Mouse (Mus musculus) ES-E14 (cell line): Measurements from ENCODE around the gene Nos1ap. TPM values are rescaled to one million over a fixed set of nuclear protein-coding genes. Genes with fewer than 3 reads are reported as not detected.

Experiments
- DNase-seq: peaks from one replicate; pipeline ENCODE4 v3.0.0-alpha.2; 2013; ENCODE audit warnings: low read depth, low spot score
- H3K27ac ChIP-seq: 2 replicates; pipeline ENCODE4 v1.5.1; 2012; ENCODE audit warnings: low read depth, mild to moderate bottlenecking, low read length, moderate library complexity, mixed read lengths; ENCODE audit not compliant: poor library complexity, insufficient read depth, severe bottlenecking
- H3K36me3 ChIP-seq: 2 replicates; pipeline ENCODE4 v1.6.1; 2012; ENCODE audit warnings: mild to moderate bottlenecking, low read length, moderate library complexity, mixed read lengths; ENCODE audit not compliant: control insufficient read depth, poor library complexity, insufficient read depth, severe bottlenecking
- H3K4me1 ChIP-seq, 2 experiments: fragments of 150-350 bp in 1 of 2; sonication (generic) in 1 of 2; 2 replicates each; pipeline ENCODE4 v1.6.1; 2012; ENCODE audit warnings: low read length in 2 of 2, mild to moderate bottlenecking in 1 of 2, mixed read lengths in 1 of 2; ENCODE audit not compliant: control insufficient read depth in 2 of 2, insufficient read depth in 2 of 2, poor library complexity in 1 of 2
- H3K4me3 ChIP-seq, 2 experiments: fragments of 150-350 bp in 1 of 2; sonication (generic) in 1 of 2; 2 replicates each; pipeline ENCODE4 v1.5.1; 2012; ENCODE audit warnings: low read length in 2 of 2, low read depth in 1 of 2, mild to moderate bottlenecking in 1 of 2, mixed read lengths in 1 of 2; ENCODE audit not compliant: insufficient read depth in 1 of 2, poor library complexity in 1 of 2, severe bottlenecking in 1 of 2
- H3K9ac ChIP-seq: 2 replicates; pipeline ENCODE4 v1.6.1; 2012; ENCODE audit warnings: low read depth, mild to moderate bottlenecking, low read length, mixed read lengths; ENCODE audit not compliant: poor library complexity, insufficient read depth, severe bottlenecking
- H3K9me3 ChIP-seq: fragments of 150-350 bp; sonication (generic); 2 replicates; pipeline ENCODE4 v1.6.1; 2012; ENCODE audit warnings: low read depth, mild to moderate bottlenecking, low read length; ENCODE audit not compliant: control insufficient read depth, insufficient read depth
- CHD2 ChIP-seq: IDR thresholded peaks from 2 replicates; pipeline ENCODE4 v1.6.1; 2014; ENCODE audit warnings: mild to moderate bottlenecking, low read depth, low read length, inconsistent platforms
- HCFC1 ChIP-seq: IDR thresholded peaks from 2 replicates; pipeline ENCODE4 v1.6.1; 2012; ENCODE audit warnings: low read length, inconsistent platforms, borderline replicate concordance; ENCODE audit not compliant: insufficient read depth
- MAFK ChIP-seq: IDR thresholded peaks from 2 replicates; pipeline ENCODE4 v1.6.1; 2014; ENCODE audit warnings: mild to moderate bottlenecking, low read depth, low read length, inconsistent platforms; ENCODE audit not compliant: insufficient read depth
- ZC3H11A ChIP-seq: IDR thresholded peaks from 2 replicates; pipeline ENCODE4 v1.6.1; 2012; ENCODE audit warnings: low read depth, mild to moderate bottlenecking, inconsistent platforms, low read length, borderline replicate concordance
- ZNF384 ChIP-seq: IDR thresholded peaks from 2 replicates; pipeline ENCODE4 v1.6.1; 2012; ENCODE audit warnings: low read depth, low read length, inconsistent platforms
- in situ Hi-C, 2 experiments: fragments of 600-800 bp; cut with MboI; formaldehyde crosslinking; loops; one replicate each; pipeline ENCODE4 v1.15.1; 2025; ENCODE audit warnings: low sequenced_read_pairs in 2 of 2, inconsistent platforms in 1 of 2; ENCODE audit not compliant: unreplicated experiment in 2 of 2
- total RNA-seq: library from RNA; depleted of rRNA; stranded (reverse); fragments of 300-350 nt; gene quantifications from 2 replicates; pipeline ENCODE4 v1.2.3, GENCODE M21; 2012

Gene Nos1ap
- total RNA-seq, 1 experiment: 0.49 TPM

DNA sequence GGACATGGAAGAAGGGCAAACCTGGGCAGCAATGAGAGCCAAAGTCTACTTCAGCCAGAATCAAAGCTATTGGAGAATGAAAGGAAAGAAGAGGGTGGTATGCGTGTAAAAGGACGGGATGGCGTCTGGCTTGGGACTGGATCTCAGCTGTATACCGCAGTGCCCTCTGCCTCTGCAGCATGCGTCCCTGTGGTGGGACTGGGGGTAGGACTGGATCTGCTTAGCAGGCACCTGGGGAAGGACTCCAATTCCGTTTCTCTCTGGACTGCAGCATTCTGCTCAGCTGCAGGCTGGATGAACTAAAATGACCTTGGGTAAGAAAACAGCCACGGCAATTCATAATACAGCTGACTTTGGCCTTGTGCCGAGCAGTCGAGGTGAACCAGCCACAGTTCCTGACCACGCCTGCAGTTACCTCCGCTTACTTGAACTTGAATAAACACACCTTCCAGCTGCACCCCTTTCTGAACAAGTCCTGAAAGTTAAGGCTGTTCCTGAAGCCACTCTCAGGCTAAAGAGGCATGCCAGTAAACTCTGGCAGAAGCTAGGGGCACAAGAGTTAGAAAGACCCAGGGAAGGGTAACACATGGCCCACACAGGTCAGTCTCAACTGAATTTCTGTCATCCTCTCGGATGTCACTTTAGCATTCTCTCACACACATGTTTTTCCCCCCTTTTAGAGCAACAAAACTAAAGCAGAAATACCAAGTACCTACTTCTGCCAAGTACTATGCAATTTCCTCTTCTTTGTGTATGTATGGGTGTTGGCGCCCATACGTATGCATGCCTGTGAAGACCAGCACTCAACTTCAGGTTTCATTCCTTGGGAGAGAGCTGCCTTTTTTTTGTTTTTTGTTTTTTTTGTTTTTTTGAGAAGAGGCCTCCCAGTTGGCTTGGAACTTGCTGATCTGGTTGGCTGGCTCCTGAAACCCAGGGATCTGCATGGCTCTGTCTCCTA lies 196.6 kb downstream of the Nos1ap start:
- H3K4me1 ChIP-seq: peaks cover 0 to 2% of the 10 kb centered on the region in 2 experiments; a peak in 1 of 4 replicates
- no peak for DNase-seq

DNA sequence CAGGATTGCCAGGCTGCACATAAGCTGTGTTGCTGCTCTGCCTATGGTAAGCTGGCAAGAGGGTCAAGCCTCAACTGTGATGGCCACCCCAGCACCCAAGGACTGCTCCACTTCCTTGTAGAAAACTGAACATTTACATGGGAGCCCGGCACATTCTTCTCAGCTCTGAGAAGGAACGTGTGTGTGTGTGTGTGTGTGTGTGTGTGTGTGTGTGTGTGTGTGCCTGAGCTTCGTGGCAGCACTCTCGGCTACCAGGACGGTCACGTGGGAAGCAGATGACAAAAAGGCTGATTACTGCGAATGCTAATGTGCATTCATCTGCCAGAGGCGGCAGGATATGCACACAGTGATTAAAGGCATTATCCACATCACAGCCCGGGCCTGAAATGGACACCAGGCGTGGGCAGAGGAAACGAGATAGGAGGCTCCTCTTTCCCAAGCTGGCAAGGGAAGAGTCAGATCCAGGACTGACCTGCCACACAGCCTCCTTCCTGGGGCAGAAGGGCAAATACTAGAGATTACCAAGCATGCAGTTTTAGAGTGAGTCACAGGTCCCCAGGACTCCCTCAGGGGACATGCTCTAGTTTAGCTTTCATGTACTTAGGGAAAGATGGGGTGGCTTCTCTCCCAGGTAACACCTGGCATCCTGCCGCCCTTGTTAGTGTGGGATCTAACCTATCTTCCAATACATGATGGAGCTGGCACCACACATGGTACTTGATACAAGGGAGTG lies 202.3 kb downstream of the Nos1ap start:
- no peak for TF ChIP-seq HCFC1
- TF ChIP-seq ZC3H11A: no peak
- no peak for TF ChIP-seq ZNF384
- TF ChIP-seq MAFK: no peak
- no peak for TF ChIP-seq CHD2
- H3K27ac ChIP-seq: no peak overlapping the region
- no peak overlapping the region for H3K4me3 ChIP-seq
- no peak overlapping the region for H3K9ac ChIP-seq
- no peaks in the 10 kb centered on the region for H3K4me1 ChIP-seq
- H3K9me3 ChIP-seq: no peaks in the 10 kb centered on the region
- no peaks in the 10 kb centered on the region for H3K36me3 ChIP-seq
- in situ Hi-C loops: no loop called here
- DNase-seq: no peak

More for the DNA sequence above, 196.6 kb downstream of the Nos1ap start:
- H3K27ac ChIP-seq: no peak overlapping the region
- H3K9me3 ChIP-seq: no peaks in the 10 kb centered on the region
- H3K9ac ChIP-seq: no peak overlapping the region
- in situ Hi-C loops: no loop called here
- no peak for TF ChIP-seq CHD2
- no peak for TF ChIP-seq ZC3H11A
- no peak for TF ChIP-seq HCFC1
- no peak for TF ChIP-seq MAFK
- no peak for TF ChIP-seq ZNF384
- no peaks in the 10 kb centered on the region for H3K36me3 ChIP-seq
- H3K4me3 ChIP-seq: no peak overlapping the region

DNA sequence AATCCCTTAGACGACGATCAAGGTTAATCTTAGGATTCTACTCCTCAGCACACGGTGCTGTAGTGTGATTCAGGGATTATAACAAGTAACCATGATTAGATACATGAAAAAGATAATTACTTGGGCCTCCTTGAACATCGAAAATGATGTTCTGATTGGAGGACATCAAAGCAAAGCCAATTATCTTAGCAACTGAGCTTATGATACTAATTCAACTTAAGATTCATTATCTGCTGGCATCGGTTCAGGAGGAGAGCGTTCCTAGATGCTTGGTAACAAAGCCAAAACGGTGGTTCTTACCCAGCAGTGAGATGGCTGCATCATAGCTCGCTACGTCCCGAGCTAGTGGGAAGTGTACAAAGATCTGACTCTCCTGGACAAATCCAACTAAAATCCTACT lies 204.2 kb downstream of the Nos1ap start:
- Histone ChIP-seq H3K9ac (no peak overlapping the region), H3K27ac (no peak overlapping the region), H3K4me3 (no peak overlapping the region), H3K36me3 (no peaks in the 10 kb centered on the region), H3K4me1 (peaks cover 0 to 8% of the 10 kb centered on the region in 2 experiments; a peak in 1 of 4 replicates), H3K9me3 (no peaks in the 10 kb centered on the region)
- in situ Hi-C loops: no loop called here
- TF ChIP-seq CHD2: no peak
- no peak for TF ChIP-seq ZC3H11A
- no peak for TF ChIP-seq MAFK
- TF ChIP-seq HCFC1: no peak
- no peak for TF ChIP-seq ZNF384
- no peak for DNase-seq

DNA sequence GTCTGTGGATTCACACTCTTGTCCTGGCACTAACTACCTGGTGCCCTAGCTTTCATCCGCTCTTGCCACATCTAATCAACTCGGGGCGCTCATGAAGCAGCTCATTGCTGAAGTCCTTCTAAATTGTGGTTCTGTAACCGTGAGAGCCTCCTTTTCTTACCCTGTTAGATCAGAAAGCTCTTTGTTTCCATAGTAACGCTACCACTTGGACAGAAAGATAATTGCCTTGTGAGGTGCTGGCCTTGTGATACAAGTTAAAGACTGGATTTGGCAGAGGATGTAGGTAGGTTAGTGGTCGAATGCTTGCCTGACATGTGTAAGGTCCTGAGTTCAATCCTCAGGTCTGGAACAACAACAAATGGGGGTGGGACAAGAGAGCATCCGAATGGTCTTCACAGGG lies 206.1 kb downstream of the Nos1ap start:
- H3K4me1 ChIP-seq: peaks cover 0 to 11% of the 10 kb centered on the region in 2 experiments; a peak in 2 of 4 replicates
- no peak overlapping the region for H3K4me3 ChIP-seq
- DNase-seq: no peak
- in situ Hi-C loops: no loop called here
- no peaks in the 10 kb centered on the region for H3K9me3 ChIP-seq
- H3K27ac ChIP-seq: no peak overlapping the region
- no peak overlapping the region for H3K9ac ChIP-seq
- no peak for TF ChIP-seq ZNF384
- TF ChIP-seq CHD2: no peak
- TF ChIP-seq HCFC1: no peak
- TF ChIP-seq MAFK: no peak
- TF ChIP-seq ZC3H11A: no peak
- no peaks in the 10 kb centered on the region for H3K36me3 ChIP-seq
